Mouse (Mus musculus) heart, adult 8-10 months (tissue): ENCODE results near the gene Eml1. TPM values are rescaled to one million over a fixed set of nuclear protein-coding genes. Genes with fewer than 3 reads are reported as not detected.

Experiments
- DNase-seq: peaks from one replicate; pipeline ENCODE4 v3.0.0; 2022; ENCODE audit warnings: low spot score
- total RNA-seq, 4 experiments: library from RNA; stranded (reverse); gene quantifications; 2 replicates each; pipeline ENCODE4 v1.2.4; 2022

The Eml1 gene
- total RNA-seq, 4 experiments from 2014 or later = 65.1 to 92.0 (median 80.7) TPM

DNA sequence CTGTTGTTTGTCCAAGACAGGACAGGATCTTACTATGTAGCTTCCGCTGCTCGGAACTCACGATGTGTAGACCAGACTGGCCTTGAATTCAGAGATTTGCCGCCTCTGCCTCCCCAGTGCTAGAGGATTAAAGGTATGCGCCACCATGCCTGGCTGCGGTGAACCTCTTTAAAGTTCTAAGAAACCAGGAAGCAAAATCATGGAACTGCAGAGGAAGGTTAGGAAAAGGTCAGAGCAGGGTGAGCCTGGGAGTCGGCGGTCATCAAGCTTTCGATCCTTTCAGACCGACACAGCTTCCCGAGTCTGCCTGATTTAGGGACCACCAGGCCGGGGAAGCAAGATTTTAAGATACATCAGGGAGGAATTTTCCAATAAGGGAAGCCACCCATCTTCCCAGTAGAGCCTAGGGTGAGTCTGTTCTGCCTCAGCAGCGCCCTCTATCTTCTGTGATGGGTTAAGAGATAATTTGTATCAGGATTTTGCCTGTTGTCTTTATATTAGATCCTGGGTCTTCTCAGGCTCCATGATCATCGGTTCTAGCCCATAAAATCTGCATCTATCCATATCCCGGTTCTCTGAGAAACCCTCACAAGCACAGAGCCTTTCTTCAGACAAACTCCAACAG lies 176.6 kb downstream of the Eml1 start:
- no peak for DNase-seq

DNA sequence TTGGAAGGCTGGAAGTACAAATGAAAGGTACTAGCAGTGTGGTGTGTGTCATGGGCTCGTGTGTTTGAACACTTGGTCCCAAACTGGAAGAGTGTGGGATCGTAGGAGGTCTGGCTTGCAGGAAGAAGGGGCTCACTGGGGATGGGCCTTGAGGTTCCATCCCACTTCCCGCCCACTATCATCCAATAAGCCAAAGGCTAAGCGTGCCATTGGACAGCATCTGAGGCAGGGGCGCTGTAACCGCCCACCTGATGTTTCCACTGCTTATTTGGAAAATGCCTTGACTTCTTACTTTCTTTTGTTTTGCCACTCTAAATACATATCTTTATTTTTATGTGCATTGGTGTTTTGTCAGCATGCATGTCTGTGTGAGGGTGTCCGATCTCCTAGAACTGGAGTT lies 181.0 kb downstream of the Eml1 start:
- no peak for DNase-seq

DNA sequence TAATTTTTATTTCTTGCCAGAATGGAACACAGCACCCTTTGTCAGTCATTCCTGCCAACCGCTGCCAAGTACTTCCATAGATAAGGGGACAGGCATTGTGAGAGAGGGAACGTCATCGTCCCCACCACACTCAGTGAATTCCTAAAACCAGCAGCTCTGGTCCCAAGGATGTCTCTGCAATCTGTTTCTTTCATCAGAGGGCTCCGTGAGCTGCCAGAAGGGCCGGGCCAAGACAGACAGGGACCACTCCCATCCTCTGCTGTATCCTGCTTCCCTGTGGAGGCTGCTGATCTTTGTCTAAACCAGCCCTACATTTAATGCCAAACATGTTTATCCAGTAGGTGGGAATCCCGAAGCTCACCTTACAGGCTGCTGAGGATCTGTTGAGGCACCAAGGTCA lies 182.3 kb downstream of the Eml1 start:
- peak; percentile 60 for DNase-seq

DNA sequence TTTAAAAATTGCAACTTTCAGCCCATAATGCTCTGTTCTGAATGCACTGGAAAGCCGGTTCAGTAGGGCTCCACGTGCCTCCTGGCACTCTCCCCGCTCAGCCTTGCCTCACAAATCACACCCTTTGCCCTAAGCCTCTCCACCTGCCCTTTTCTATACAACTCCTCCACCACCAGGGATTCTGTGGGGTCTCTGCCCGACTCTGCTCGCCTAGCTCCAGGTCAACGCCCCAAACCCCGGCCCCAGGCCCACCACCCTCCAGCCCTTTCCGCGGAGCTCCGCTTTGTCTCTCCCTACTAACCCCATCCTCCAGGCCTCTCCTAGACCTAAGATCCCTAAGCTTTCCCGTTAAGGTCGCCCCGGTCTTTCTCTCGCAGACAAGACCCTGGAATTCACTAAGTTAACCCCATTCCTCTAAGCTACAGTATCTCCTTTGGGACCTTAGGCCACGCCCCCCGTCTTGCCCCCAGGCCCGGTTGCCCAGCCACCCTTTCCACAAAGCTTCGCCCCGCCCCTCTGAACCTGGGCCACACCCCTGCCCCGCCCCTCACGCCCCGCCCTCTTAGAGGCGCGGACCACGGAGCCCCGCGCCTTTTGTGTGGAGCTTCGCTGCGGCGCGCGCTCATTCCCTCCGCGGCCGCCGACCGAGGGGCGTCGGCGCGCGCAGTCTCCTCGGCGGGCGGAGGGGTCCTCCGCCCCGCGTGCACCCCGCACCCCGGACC lies 183.5 kb downstream of the Eml1 start, which contains the start of gene Evl:
TSS of gene Evl (plus strand) at position 601 of the 722 bp plus-strand sequence.
- DNase-seq = peak; percentile 63

DNA sequence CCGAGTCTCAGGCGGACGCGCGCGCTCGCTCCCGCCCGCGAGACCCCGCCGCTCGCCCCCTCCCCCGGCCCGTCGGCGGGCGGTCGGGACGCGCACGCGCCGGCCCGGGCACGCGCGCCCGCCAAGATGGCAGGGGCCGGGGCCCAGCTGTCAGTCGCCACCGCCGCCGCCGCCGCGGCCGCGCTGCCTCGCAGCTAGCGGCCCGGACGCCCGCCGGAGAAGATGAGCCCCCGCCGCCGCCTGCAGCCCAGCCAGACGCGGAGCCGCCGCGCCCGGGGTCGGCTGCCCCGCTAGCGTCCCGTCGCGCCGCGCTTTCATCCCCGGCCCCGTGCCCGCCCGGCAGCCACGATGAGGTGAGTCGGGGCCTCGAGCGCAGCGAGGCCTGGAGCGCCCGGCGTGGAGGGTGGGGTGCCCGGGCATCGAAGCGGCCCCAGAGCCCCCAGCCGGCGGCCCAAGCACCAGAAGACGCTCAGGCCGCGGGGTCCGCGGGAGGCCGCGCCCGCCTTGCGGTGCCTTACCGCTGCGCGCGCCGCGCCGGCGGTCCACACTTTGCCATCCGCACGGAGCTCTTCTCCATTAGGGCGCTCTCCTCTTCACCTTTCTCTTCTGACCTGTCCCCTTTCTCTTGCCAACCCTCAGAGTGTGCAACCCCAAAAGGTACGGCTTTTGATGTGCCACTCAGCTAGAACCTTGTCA lies 184.3 kb downstream of the Eml1 start:
- DNase-seq = no peak

DNA sequence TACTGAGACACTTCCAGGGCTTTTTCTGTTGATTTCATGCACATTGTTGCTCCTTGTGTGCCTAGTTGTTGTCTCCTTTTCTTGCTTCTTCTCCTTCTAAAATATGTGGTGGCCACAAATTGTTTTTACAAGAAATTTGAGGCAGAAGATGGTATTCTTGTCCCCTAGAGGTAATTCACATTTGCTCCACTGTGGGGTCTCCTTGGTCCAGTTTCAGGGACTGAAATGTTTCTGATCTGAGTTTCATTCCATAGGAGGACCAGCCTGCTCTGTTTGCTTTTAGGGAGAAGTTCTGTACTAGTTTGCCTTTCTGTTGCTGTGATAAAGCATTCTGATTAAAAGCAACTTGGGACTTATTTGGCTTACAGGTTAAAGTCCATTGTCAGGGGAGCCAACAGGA lies 187.4 kb downstream of the Eml1 start:
- DNase-seq = no peak

DNA sequence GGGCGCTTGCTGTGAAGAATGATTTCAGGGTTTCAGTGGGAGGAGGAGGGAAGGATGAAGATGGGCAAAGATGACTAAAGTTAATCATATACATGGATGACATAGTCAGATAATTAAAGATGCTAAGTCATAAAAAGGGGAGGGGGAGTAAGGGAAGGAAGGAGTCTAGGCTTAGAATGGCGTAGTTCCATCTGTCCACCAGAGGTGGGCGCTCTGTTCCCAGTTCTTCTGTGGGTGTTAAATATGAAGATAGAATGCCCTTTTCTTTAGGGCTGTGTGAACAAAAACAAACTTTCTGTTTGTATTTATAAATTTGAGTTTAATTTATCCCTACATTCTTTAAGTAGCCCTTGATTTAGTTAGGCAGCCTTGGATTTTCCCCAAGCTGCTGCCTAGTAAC lies 192.5 kb downstream of the Eml1 start:
- no peak for DNase-seq

DNA sequence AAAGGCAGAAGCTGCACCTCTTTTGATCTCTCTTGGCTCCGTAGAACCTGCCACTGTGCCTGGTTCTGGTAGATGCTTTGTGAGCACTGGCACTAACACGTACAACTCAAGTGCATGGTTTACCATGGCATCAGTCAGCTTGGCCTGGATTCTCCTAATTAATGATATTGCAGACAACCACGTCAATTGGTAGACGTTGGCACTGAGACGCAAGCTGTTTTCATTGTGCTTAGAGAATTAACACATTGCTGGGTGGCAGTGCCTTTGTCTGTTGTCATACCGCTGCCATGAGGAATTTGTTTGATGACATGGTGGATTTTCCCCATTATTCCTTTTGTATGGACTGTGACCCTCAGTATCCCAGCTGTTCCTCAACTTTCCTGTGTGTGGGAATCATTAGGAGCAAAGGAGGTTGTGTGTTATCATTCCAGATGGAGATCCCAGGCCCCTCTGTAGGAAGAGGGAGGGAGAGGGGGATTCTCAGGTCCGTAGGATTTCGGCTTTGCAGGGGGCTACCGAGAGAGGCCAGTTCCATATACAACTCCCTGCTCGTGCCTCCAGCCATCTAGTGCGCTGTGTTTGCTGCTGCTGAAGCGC lies 194.3 kb downstream of the Eml1 start:
- DNase-seq = no peak

DNA sequence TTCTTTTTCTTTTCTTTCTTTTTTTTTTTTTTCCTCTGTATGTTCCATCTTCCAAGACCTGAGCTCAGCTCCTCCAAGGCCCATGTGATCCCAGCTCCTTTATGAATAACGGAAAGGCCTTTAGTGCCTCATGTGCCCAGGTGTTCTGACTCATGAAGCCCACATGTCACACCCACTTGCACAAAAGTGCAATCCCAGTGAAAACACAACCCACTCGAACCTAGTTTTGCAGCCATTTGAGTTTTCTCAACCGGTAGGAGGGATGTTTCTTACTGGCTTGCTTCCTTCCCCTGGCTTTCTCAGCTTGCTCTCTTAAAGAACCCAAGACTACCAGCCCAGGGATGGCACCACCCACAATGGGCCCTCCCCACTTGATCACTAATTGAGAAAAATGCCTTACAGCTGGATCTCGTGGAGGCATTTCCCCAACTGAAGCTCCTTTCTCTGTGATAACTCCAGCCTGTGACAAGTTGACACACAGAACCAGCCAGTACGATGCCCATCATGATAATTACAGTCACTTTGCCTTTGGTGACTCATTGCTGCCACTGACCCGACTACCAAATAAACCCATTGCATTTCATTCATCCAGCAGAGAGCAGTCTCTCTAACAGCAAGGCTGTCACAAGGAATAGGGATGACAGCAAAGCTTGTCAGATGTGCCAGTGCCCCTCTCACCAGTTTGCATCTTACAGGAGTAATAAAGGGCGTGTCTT lies 208.6 kb downstream of the Eml1 start:
- DNase-seq = no peak

DNA sequence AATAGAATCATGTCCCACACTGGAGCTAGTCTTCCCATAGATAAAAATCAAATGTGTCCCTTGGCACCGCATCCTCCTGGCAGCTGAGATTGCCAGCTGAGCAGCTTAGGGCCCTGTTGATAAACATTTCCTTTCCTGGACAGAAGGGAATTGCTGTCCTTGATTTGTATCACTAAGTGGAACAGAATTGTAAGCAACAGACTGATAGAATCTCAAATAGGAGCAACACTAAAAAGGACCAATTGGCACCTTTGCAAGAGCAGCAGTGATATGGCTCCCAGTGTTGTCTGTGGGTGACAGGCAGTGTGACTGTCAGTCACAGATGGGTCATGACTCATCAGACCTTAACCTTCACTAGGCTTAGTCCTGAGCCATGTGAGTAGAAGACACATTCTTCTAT lies 213.0 kb downstream of the Eml1 start:
- no peak for DNase-seq

Other genes with a start within 250 kb of the Eml1 start
- gene Setd3, start 191.6 kb upstream of the Eml1 start, total RNA-seq = 100 to 1,000 TPM in 1 of 4 experiments, 10 to 100 TPM in 3; 88.6 to 103 (median 93.1) TPM
- 10 to 100 TPM; 25.5 to 32.4 (median 31.1) TPM for gene Ccnk, start 191.4 kb upstream of the Eml1 start, total RNA-seq
- gene Ccdc85c, start 95.5 kb upstream of the Eml1 start, total RNA-seq = 10 to 100 TPM; 38.2 to 46.2 (median 40.0) TPM
- gene Hhipl1, start 64.7 kb upstream of the Eml1 start, total RNA-seq = 1 to 10 TPM; 1.2 to 2.0 (median 1.5) TPM
- under 1 TPM; 0.33 to 1.00 (median 0.66) TPM for gene Cyp46a1, start 36.6 kb upstream of the Eml1 start, total RNA-seq
- gene Evl, start 183.8 kb downstream of the Eml1 start, total RNA-seq = 10 to 100 TPM; 29.0 to 41.2 (median 32.4) TPM